Mouse (Mus musculus) gastrocnemius, adult 8-10 months (tissue): ENCODE data around the gene Bcl7c. TPM values are rescaled to one million over a fixed set of nuclear protein-coding genes. Genes with fewer than 3 reads are reported as not detected.

ENCODE experiments used
- microRNA-seq: library from miRNA; unstranded; fragments of <30 nt; microRNA quantifications from one replicate; pipeline ENCODE4 v1.2.0, GENCODE M21; 2022
- total RNA-seq, 4 experiments: library from RNA; stranded (reverse); gene quantifications; 2 replicates each; pipeline ENCODE4 v1.2.4; 2022

Gene Bcl7c
- total RNA-seq, 4 experiments from 2014 or later: 33.5 to 36.0 (median 34.1) TPM

Small RNAs within 50 kb of the gene (microRNA-seq; reads per million reads assigned to microRNA genes)
- gene Mir762: not detected

Other genes with a start within 250 kb of the Bcl7c start
- gene Prr14, start 249.3 kb downstream of the Bcl7c start, total RNA-seq: 10 to 100 TPM; 14.8 to 18.4 (median 16.7) TPM
- gene Fbrs, start 229.7 kb downstream of the Bcl7c start, total RNA-seq: 10 to 100 TPM; 21.9 to 29.3 (median 25.1) TPM
- 10 to 100 TPM; 44.3 to 52.4 (median 48.6) TPM for gene Srcap, start 196.9 kb downstream of the Bcl7c start, total RNA-seq
- 1 to 10 TPM; 4.4 to 8.0 (median 5.5) TPM for gene Gm42715, start 189.3 kb downstream of the Bcl7c start, total RNA-seq
- not detected for gene Tmem265, start 147.5 kb downstream of the Bcl7c start, total RNA-seq
- gene Phkg2, start 135.6 kb downstream of the Bcl7c start, total RNA-seq: 10 to 100 TPM in 1 of 4 experiments, 1 to 10 TPM in 3; 8.0 to 10.6 (median 8.4) TPM
- gene Ccdc189, start 120.3 kb downstream of the Bcl7c start, total RNA-seq: 1 to 10 TPM; 2.0 to 2.6 (median 2.2) TPM
- gene Rnf40, start 120.2 kb downstream of the Bcl7c start, total RNA-seq: 10 to 100 TPM; 28.6 to 32.3 (median 30.6) TPM
- gene Zfp629, start 93.1 kb downstream of the Bcl7c start, total RNA-seq: 1 to 10 TPM; 6.8 to 7.8 (median 7.4) TPM
- 10 to 100 TPM; 15.2 to 20.3 (median 17.1) TPM for gene Ctf1, start 3.8 kb upstream of the Bcl7c start, total RNA-seq
- gene Ctf2, start 23.2 kb upstream of the Bcl7c start, total RNA-seq: not detected
- 1 to 10 TPM in 2 of 4 experiments, under 1 TPM in 2; 0.92 to 1.6 (median 1.1) TPM for gene Fbxl19, start 35.6 kb upstream of the Bcl7c start, total RNA-seq
- 10 to 100 TPM; 12.2 to 13.6 (median 12.9) TPM for gene Orai3, start 60.9 kb upstream of the Bcl7c start, total RNA-seq
- 10 to 100 TPM; 16.4 to 22.8 (median 18.6) TPM for gene Setd1a, start 67.7 kb upstream of the Bcl7c start, total RNA-seq
- gene Gm49388, start 76.7 kb upstream of the Bcl7c start, total RNA-seq: 1 to 10 TPM; 1.6 to 2.3 (median 2.1) TPM
- 1 to 10 TPM; 1.5 to 4.2 (median 1.9) TPM for gene Hsd3b7, start 91.7 kb upstream of the Bcl7c start, total RNA-seq
- gene Stx4a, start 115.4 kb upstream of the Bcl7c start, total RNA-seq: 10 to 100 TPM; 44.5 to 64.1 (median 50.8) TPM
- gene Stx1b, start 115.6 kb upstream of the Bcl7c start, total RNA-seq: 1 to 10 TPM in 1 of 4 experiments, under 1 TPM in 3; 0.53 to 1.0 (median 0.75) TPM
- 10 to 100 TPM; 12.2 to 14.5 (median 14.0) TPM for gene Zfp646, start 167.3 kb upstream of the Bcl7c start, total RNA-seq
- gene Zfp668, start 167.9 kb upstream of the Bcl7c start, total RNA-seq: 1 to 10 TPM; 3.1 to 4.6 (median 4.5) TPM
- 1 to 10 TPM; 1.5 to 1.8 (median 1.7) TPM for gene Prss53, start 182.0 kb upstream of the Bcl7c start, total RNA-seq
- gene Gm21974, start 186.5 kb upstream of the Bcl7c start, total RNA-seq: not detected
- gene Vkorc1, start 186.7 kb upstream of the Bcl7c start, total RNA-seq: 1 to 10 TPM; 5.3 to 9.9 (median 8.6) TPM
- 100 to 1,000 TPM; 163 to 190 (median 180) TPM for gene Bckdk, start 195.1 kb upstream of the Bcl7c start, total RNA-seq
- 10 to 100 TPM; 20.8 to 30.8 (median 23.0) TPM for gene Kat8, start 203.6 kb upstream of the Bcl7c start, total RNA-seq
- gene Prss8, start 221.2 kb upstream of the Bcl7c start, total RNA-seq: not detected
- gene Prss36, start 237.8 kb upstream of the Bcl7c start, total RNA-seq: 1 to 10 TPM; 5.7 to 8.9 (median 7.9) TPM